ENCODE assay signal across 20 mouse cellular contexts in the genomic region with DNA sequence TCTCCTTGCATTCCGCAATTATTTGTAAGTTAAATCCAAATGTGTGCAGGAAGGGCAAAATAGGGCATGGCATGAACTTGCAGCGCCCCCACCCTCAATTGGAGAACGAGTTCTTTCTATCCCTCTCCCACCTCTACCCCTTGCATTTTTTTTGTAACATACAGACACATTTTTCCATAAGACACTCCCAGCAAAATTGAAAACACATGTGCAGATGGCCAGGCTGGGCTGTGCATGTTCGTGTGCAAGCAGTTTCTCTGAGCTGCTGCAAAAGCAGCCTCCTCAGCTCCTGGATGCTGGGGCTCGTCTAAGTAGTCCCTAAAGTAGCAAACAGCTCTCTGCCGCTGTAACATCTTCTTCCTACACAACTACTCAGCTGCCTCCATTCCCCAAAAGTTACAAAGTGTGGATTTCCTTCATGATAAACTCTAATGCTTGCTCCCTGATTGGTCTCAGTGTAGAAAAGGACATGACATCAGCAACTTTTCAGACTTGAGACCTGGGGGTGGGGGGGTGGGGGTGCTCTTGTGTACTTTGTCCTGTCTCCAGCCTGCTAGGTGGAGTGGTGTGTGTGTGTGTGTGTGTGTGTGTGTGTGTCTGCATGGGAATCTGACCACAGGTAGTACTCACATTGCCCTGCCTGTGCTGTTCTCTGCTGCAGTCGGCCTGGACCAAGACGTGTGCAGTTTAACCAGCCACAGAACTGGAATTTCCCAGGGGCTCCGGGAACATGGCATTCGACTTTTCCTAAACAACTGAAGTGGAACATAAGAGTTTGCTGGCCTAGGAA. TPM values are rescaled to one million over a fixed set of nuclear protein-coding genes. Genes with fewer than 3 reads are reported as not detected.
DNase-seq lines count a peak whose midpoint lies in the region; ATAC-seq lines count a peak whose summit lies in the region.
"Had no signal": no experiment of that assay in that cellular context is flagged by ENCODE, and none has a peak within 500 bp of the region (broad histone marks: within the 10 kb centered on the region; RNA-seq: fewer than 3 reads in every experiment).

A gene (plus strand): TSS at position 619 of the 790 bp plus-strand sequence.

- WGBS in embryonic facial prominence, embryonic 11.5 days, result 47% methylated on average over 10 of the region's 10 CpGs
- WGBS in kidney, embryonic 14.5 days, result 70% methylated on average over 10 of the region's 10 CpGs
- 49% methylated on average over 10 of the region's 10 CpGs for WGBS in limb, embryonic 11.5 days
- WGBS in heart, embryonic 11.5 days (ENCODE audit: insufficient replicate concordance), result 66% methylated on average over 10 of the region's 10 CpGs

- no peak within 1 kb of the TSS for H3K4me3 ChIP-seq in embryonic facial prominence, embryonic 11.5 days (ENCODE audit: low read depth, low read length)
- H3K4me3 ChIP-seq in kidney, embryonic 14.5 days (ENCODE audit: low read length), result no peak within 1 kb of the TSS
- no peak within 1 kb of the TSS for H3K4me3 ChIP-seq in limb, embryonic 11.5 days (ENCODE audit: low read depth, low read length)
- H3K4me3 ChIP-seq in heart, embryonic 11.5 days (ENCODE audit: low read depth, low read length), result no peak within 1 kb of the TSS
- H3K4me3 ChIP-seq: forebrain, embryonic 15.5 days; hindbrain, embryonic 15.5 days; left cerebral cortex, adult 2 months; lung, embryonic 15.5 days had no signal

- H3K36me3 ChIP-seq in embryonic facial prominence, embryonic 11.5 days (replicated peaks; ENCODE audit: control insufficient read depth, insufficient read depth, low read depth, low read length), result no peaks in the 10 kb centered on the region
- H3K36me3 ChIP-seq in kidney, embryonic 14.5 days (ENCODE audit: control insufficient read depth, insufficient read depth, low read length), result no peaks in the 10 kb centered on the region
- no peaks in the 10 kb centered on the region for H3K36me3 ChIP-seq in limb, embryonic 11.5 days (ENCODE audit: control insufficient read depth, insufficient read depth, low read length)
- H3K36me3 ChIP-seq in heart, embryonic 11.5 days (ENCODE audit: control insufficient read depth, insufficient read depth, low read length), result no peaks in the 10 kb centered on the region
- H3K36me3 ChIP-seq: forebrain, embryonic 15.5 days; hindbrain, embryonic 15.5 days; lung, embryonic 15.5 days had no signal

- no peaks in the 10 kb centered on the region for H3K9me3 ChIP-seq in embryonic facial prominence, embryonic 11.5 days (replicated peaks; ENCODE audit: control insufficient read depth, low read length)
- no peaks in the 10 kb centered on the region for H3K9me3 ChIP-seq in kidney, embryonic 14.5 days (ENCODE audit: control insufficient read depth, low read length)
- H3K9me3 ChIP-seq in limb, embryonic 11.5 days (ENCODE audit: control insufficient read depth, low read length), result no peaks in the 10 kb centered on the region
- no peaks in the 10 kb centered on the region for H3K9me3 ChIP-seq in heart, embryonic 11.5 days (replicated peaks; ENCODE audit: control insufficient read depth, low read length)
- H3K9me3 ChIP-seq: forebrain, embryonic 15.5 days; hindbrain, embryonic 15.5 days; lung, embryonic 15.5 days had no signal

- peak; percentile 83; the same call in 1 of the 2 replicates for ATAC-seq in embryonic facial prominence, embryonic 11.5 days (replicated peaks; ENCODE audit: insufficient number of reproducible peaks, low FRiP score, low TSS enrichment, low read depth)
- peak; percentile 46; the same call in 1 of the 2 replicates for ATAC-seq in kidney, embryonic 14.5 days (ENCODE audit: low FRiP score, low TSS enrichment)
- peak; percentile 85; the same call in 1 of the 2 replicates for ATAC-seq in limb, embryonic 11.5 days (ENCODE audit: insufficient number of reproducible peaks, low FRiP score, low TSS enrichment, low read depth)
- no peak for ATAC-seq in heart, embryonic 11.5 days (replicated peaks; ENCODE audit: insufficient number of reproducible peaks, low FRiP score, low TSS enrichment)
- ATAC-seq: forebrain, embryonic 15.5 days had no signal

- 0 out of 2 replicates have a peak within 1 kb of the TSS, but pooled peaks have one; percentile 16 for H3K27ac ChIP-seq in embryonic facial prominence, embryonic 11.5 days (replicated peaks; ENCODE audit: low read depth, low read length)
- H3K27ac ChIP-seq in kidney, embryonic 14.5 days (ENCODE audit: low read depth, low read length), result no peak within 1 kb of the TSS
- no peak within 1 kb of the TSS; the same call in 1 of the 2 replicates for H3K27ac ChIP-seq in limb, embryonic 11.5 days (replicated peaks; ENCODE audit: low read depth, low read length)
- H3K27ac ChIP-seq in heart, embryonic 11.5 days (ENCODE audit: low read depth, low read length), result no peak within 1 kb of the TSS
- H3K27ac ChIP-seq: forebrain, embryonic 15.5 days; hindbrain, embryonic 15.5 days; left cerebral cortex, adult 2 months; lung, embryonic 15.5 days had no signal

- no peak within 1 kb of the TSS for H3K9ac ChIP-seq in embryonic facial prominence, embryonic 11.5 days (replicated peaks; ENCODE audit: low read length)
- no peak within 1 kb of the TSS for H3K9ac ChIP-seq in kidney, embryonic 14.5 days (ENCODE audit: low read depth, low read length)
- H3K9ac ChIP-seq in limb, embryonic 11.5 days (ENCODE audit: low read length), result no peak within 1 kb of the TSS
- no peak within 1 kb of the TSS for H3K9ac ChIP-seq in heart, embryonic 11.5 days (ENCODE audit: low read depth, low read length)
- H3K9ac ChIP-seq: forebrain, embryonic 15.5 days; hindbrain, embryonic 15.5 days; lung, embryonic 15.5 days had no signal

- DNase-seq in brain, adult 2 months (ENCODE audit: low read depth, low spot score), result peak; percentile 16
- DNase-seq in embryonic facial prominence, embryonic 11.5 days (ENCODE audit: low spot score), result peak; percentile 62
- peak; percentile 36 for DNase-seq in limb, embryonic 11.5 days (ENCODE audit: low spot score)
- no peak for DNase-seq in urinary bladder, adult 2 months (ENCODE audit: low spot score)
- no peak for DNase-seq in adrenal gland, adult 18-20 months (ENCODE audit: low spot score in 2 of 2)
- DNase-seq: cerebellum, adult 9-11 months; right cerebral cortex, adult 18-20 months; spleen, adult 18-20 months had no signal

- H3K4me2 ChIP-seq in embryonic facial prominence, embryonic 11.5 days (ENCODE audit: low read depth, low read length), result no peak within 1 kb of the TSS
- no peak within 1 kb of the TSS for H3K4me2 ChIP-seq in kidney, embryonic 14.5 days (replicated peaks; ENCODE audit: low read depth, low read length)
- 0 out of 2 replicates have a peak within 1 kb of the TSS, but pooled peaks have one; percentile 2 for H3K4me2 ChIP-seq in limb, embryonic 11.5 days (ENCODE audit: low read depth, severe bottlenecking)
- H3K4me2 ChIP-seq in heart, embryonic 11.5 days, result no peak within 1 kb of the TSS
- H3K4me2 ChIP-seq: forebrain, embryonic 15.5 days; hindbrain, embryonic 15.5 days; liver, embryonic 11.5 days; lung, embryonic 15.5 days had no signal

- no peaks in the 10 kb centered on the region for H3K27me3 ChIP-seq in embryonic facial prominence, embryonic 11.5 days (ENCODE audit: control insufficient read depth, insufficient read depth, low read length)
- H3K27me3 ChIP-seq in kidney, embryonic 14.5 days (ENCODE audit: control insufficient read depth, insufficient read depth, low read length), result no peaks in the 10 kb centered on the region
- H3K27me3 ChIP-seq in limb, embryonic 11.5 days (ENCODE audit: control insufficient read depth, insufficient read depth, low read length), result no peaks in the 10 kb centered on the region
- H3K27me3 ChIP-seq in heart, embryonic 11.5 days (ENCODE audit: control insufficient read depth, insufficient read depth, low read length), result no peaks in the 10 kb centered on the region
- H3K27me3 ChIP-seq: CH12.LX; forebrain, embryonic 15.5 days; hindbrain, embryonic 15.5 days had no signal

- H3K4me1 ChIP-seq in embryonic facial prominence, embryonic 11.5 days (ENCODE audit: control insufficient read depth, insufficient read depth, low read length), result no peaks in the 10 kb centered on the region
- H3K4me1 ChIP-seq in kidney, embryonic 14.5 days (ENCODE audit: control insufficient read depth, insufficient read depth, low read length), result no peaks in the 10 kb centered on the region
- no peaks in the 10 kb centered on the region for H3K4me1 ChIP-seq in limb, embryonic 11.5 days (ENCODE audit: control insufficient read depth, insufficient read depth, low read length)
- no peaks in the 10 kb centered on the region for H3K4me1 ChIP-seq in heart, embryonic 11.5 days (ENCODE audit: control insufficient read depth, insufficient read depth, low read length)
- H3K4me1 ChIP-seq: forebrain, embryonic 15.5 days; hindbrain, embryonic 15.5 days; lung, embryonic 15.5 days had no signal

RNA-seq across cellular contexts. Expression of the gene that starts here (rescaled TPM):
- 2.3 and 2.7 TPM in 2 replicates for polyA plus RNA-seq in embryonic facial prominence, embryonic 11.5 days (2014; fragmentation: Nextera tagmentation; extraction: Ambion mirVana)
- 7.4 and 10.9 TPM in 2 replicates for polyA plus RNA-seq in kidney, embryonic 14.5 days (2014; fragmentation: Nextera tagmentation; extraction: Ambion mirVana)
- 2.0 and 2.4 TPM in 2 replicates for polyA plus RNA-seq in limb, embryonic 11.5 days (2014; fragmentation: Nextera tagmentation; extraction: Ambion mirVana)
- not detected in 2 replicates for polyA plus RNA-seq in urinary bladder, adult 2 months (2012; rRNA removed)
- 0.14 TPM in 1 of 2 replicates, not detected in the other for polyA plus RNA-seq in heart, embryonic 11.5 days (2014; fragmentation: Nextera tagmentation; extraction: Ambion mirVana)
- total RNA-seq in adrenal gland, adult 18-20 months (2021), result not detected
- total RNA-seq: CH12.LX; layer of hippocampus, adult 18-20 months; left cerebral cortex, adult 2 months; megakaryocyte, adult 5-6 weeks; neutrophil, adult 5-6 weeks had no signal
- polyA plus RNA-seq: forebrain, embryonic 15.5 days; heart, embryonic 14.5 days; lung, embryonic 15.5 days had no signal

Comparison
In these comparisons a context has a peak if more than half of its experiments do, and no peak if none do; other contexts are left out.
1. DNase-seq: peak in brain, adult 2 months (single experiment), embryonic facial prominence, embryonic 11.5 days (single experiment) and limb, embryonic 11.5 days (single experiment); none in urinary bladder, adult 2 months (single experiment) and adrenal gland, adult 18-20 months (0 of 2).